Mouse (Mus musculus) hindbrain, embryonic 11.5 days (tissue): Measurements from ENCODE around the gene Hist1h3b. TPM values are rescaled to one million over a fixed set of nuclear protein-coding genes. Genes with fewer than 3 reads are reported as not detected.
"Not testable (repeated sequence)": the region's sequence is repeated elsewhere in the genome, so short reads cannot be mapped to it uniquely, and the experiment has no call there.

Experiments used
- ATAC-seq: fragments of 200-750 bp; cut with Nextera tagmentation; 2 replicates; pipeline ENCODE4 v1.8.0; 2017; ENCODE audit warnings: mild to moderate bottlenecking, moderate TSS enrichment, moderate library complexity; ENCODE audit not compliant: low FRiP score
- DNase-seq: peaks from one replicate; pipeline ENCODE4 v3.0.0-alpha.2; 2015; ENCODE audit warnings: low spot score
- H3K27ac ChIP-seq: fragments of 300-500 bp; sonication (generic); 2 replicates; pipeline ENCODE4 v1.5.1; 2014; ENCODE audit warnings: mild to moderate bottlenecking, low read depth, low read length
- H3K27me3 ChIP-seq: fragments of 300-500 bp; sonication (generic); 2 replicates; pipeline ENCODE4 v1.6.1; 2014; ENCODE audit warnings: mild to moderate bottlenecking, low read length, moderate library complexity, mixed read lengths; ENCODE audit not compliant: control insufficient read depth, insufficient read depth
- H3K36me3 ChIP-seq: fragments of 300-500 bp; sonication (generic); 2 replicates; pipeline ENCODE4 v1.6.1; 2014; ENCODE audit warnings: mild to moderate bottlenecking, low read length, moderate library complexity, mixed read lengths; ENCODE audit not compliant: control insufficient read depth, insufficient read depth
- H3K4me1 ChIP-seq: fragments of 300-500 bp; sonication (generic); replicated peaks from 2 replicates; pipeline ENCODE4 v1.6.1; 2014; ENCODE audit warnings: low read length, mixed read lengths; ENCODE audit not compliant: control insufficient read depth, insufficient read depth
- H3K4me2 ChIP-seq: fragments of 300-500 bp; sonication (generic); replicated peaks from 2 replicates; pipeline ENCODE4 v1.6.1; 2014; ENCODE audit warnings: mild to moderate bottlenecking, low read depth, low read length
- H3K4me3 ChIP-seq: fragments of 300-500 bp; sonication (generic); 2 replicates; pipeline ENCODE4 v1.5.1; 2014; ENCODE audit warnings: low read depth, low read length
- H3K9ac ChIP-seq: fragments of 300-500 bp; sonication (generic); 2 replicates; pipeline ENCODE4 v1.6.1; 2014; ENCODE audit warnings: low read depth, low read length
- H3K9me3 ChIP-seq: fragments of 300-500 bp; sonication (generic); 2 replicates; pipeline ENCODE4 v1.6.1; 2016; ENCODE audit warnings: low read length; ENCODE audit not compliant: control insufficient read depth
- WGBS: fragments of 180-500 bp; shearing (Covaris S2); extraction: QIAGEN DNeasy Blood & Tissue Kit; methylation state at CpG from one replicate; pipeline ENCODE4 v1.1.7; 2014; 5-methylcytosine and 5-hydroxymethylcytosine counted together
- polyA plus RNA-seq: library from polyadenylated mRNA; unstranded; fragments of >200 nt; fragmentation: Nextera tagmentation; extraction: Ambion mirVana; gene quantifications from 2 replicates; pipeline ENCODE4 v1.2.1, GENCODE M21; 2014

Hist1h3b gene
- polyA plus RNA-seq, 1 experiment from 2014 or later = 10.7 TPM

GRCm38 (mm10) chr13:23740910-23741309, 11.2 kb upstream of the Hist1h3b start:
- Histone ChIP-seq H3K36me3 (no peaks in the 10 kb centered on the region), H3K4me1 (0 out of 2 replicates have a peak, but pooled peaks cover 3% of the 10 kb centered on the region), H3K27ac (0 out of 2 replicates have a peak overlapping the region, but pooled peaks have one; percentile 20), H3K4me3 (no peak overlapping the region), H3K9ac (peak overlapping the region; percentile 27; the same call in 1 of the 2 replicates), H3K27me3 (no peaks in the 10 kb centered on the region), H3K4me2 (peak overlapping the region; percentile 96; the same call in 1 of the 2 replicates), H3K9me3 (no peaks in the 10 kb centered on the region)
- no peak for ATAC-seq
- 47% methylated on average over 5 of the region's 5 CpGs for WGBS
- DNase-seq = no peak

GRCm38 (mm10) chr13:23742007-23742406, 10.1 kb upstream of the Hist1h3b start:
- Histone ChIP-seq H3K9ac (no peak overlapping the region), H3K36me3 (no peaks in the 10 kb centered on the region), H3K27ac (no peak overlapping the region), H3K9me3 (no peaks in the 10 kb centered on the region), H3K4me1 (0 out of 2 replicates have a peak, but pooled peaks cover 3% of the 10 kb centered on the region), H3K4me2 (no peak overlapping the region; the same call in 1 of the 2 replicates), H3K4me3 (no peak overlapping the region), H3K27me3 (no peaks in the 10 kb centered on the region)
- ATAC-seq = no peak
- no peak for DNase-seq

GRCm38 (mm10) chr13:23743215-23743614, 8.9 kb upstream of the Hist1h3b start:
- Histone ChIP-seq H3K4me2 (no peak overlapping the region), H3K9me3 (no peaks in the 10 kb centered on the region), H3K27ac (no peak overlapping the region), H3K4me1 (peaks cover 7% of the 10 kb centered on the region; the same call in 1 of the 2 replicates), H3K4me3 (no peak overlapping the region), H3K27me3 (no peaks in the 10 kb centered on the region), H3K9ac (no peak overlapping the region), H3K36me3 (no peaks in the 10 kb centered on the region)
- WGBS = 79% methylated on average over 5 of the region's 5 CpGs
- DNase-seq = no peak
- no peak for ATAC-seq

DNA sequence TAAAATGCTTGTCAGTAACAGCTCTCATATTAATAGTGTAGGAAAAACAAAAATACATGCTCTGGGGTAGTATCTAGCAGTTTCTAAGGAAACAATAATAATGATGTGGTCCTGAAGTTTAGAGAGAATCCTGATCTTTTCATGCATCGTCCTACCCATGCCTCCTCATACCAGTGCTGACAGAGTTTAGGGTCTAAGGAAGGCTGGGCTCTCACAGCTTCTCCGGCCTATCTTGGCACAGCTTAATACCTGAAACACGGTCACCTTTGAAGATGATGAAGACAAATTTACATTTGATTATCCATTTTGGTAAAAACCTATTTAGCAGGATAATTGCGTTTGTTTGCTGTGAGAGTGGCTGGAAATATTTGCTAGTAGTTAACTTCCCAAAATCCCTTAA, 8.1 kb upstream of the Hist1h3b start:
- Histone ChIP-seq H3K4me2 (peak overlapping the region; percentile 39), H3K27ac (peak overlapping the region; percentile 66), H3K9me3 (no peaks in the 10 kb centered on the region), H3K27me3 (no peaks in the 10 kb centered on the region), H3K4me1 (peaks cover 7% of the 10 kb centered on the region; the same call in 1 of the 2 replicates), H3K4me3 (peak overlapping the region; percentile 30; the same call in 1 of the 2 replicates), H3K9ac (peak overlapping the region; percentile 19; the same call in 1 of the 2 replicates), H3K36me3 (no peaks in the 10 kb centered on the region)
- 50% methylated on average over 4 of the region's 4 CpGs for WGBS
- peak; percentile 34 for DNase-seq
- ATAC-seq = no peak

GRCm38 (mm10) chr13:23744421-23745380, 7.4 kb upstream of the Hist1h3b start:
- Histone ChIP-seq H3K36me3 (no peaks in the 10 kb centered on the region), H3K9ac (peak overlapping the region; percentile 32; the same call in 1 of the 2 replicates), H3K4me3 (peak overlapping the region; percentile 30), H3K4me1 (peaks cover 7% of the 10 kb centered on the region; the same call in 1 of the 2 replicates), H3K27me3 (no peaks in the 10 kb centered on the region), H3K4me2 (peak overlapping the region; percentile 39), H3K9me3 (no peaks in the 10 kb centered on the region), H3K27ac (peak overlapping the region; percentile 66)
- DNase-seq (peak; percentile 43), ATAC-seq (no peak)
- 2% methylated on average over 13 of the region's 36 CpGs for WGBS

GRCm38 (mm10) chr13:23745381-23746161, 6.5 kb upstream of the Hist1h3b start, which contains the start of gene Hist1h3c:
Hist1h3c (minus strand) TSS chr13:23745602.
- 1% methylated on average over 28 of the region's 28 CpGs for WGBS
- H3K27me3 ChIP-seq = no peaks in the 10 kb centered on the region
- H3K4me2 ChIP-seq = peak within 1 kb of the TSS; percentile 59

GRCm38 (mm10) chr13:23746201-23747080, 5.6 kb upstream of the Hist1h3b start, which contains the start of gene Hist1h2bb:
Hist1h2bb (plus strand) TSS chr13:23746734.
- H3K4me1 ChIP-seq, H3K9me3 ChIP-seq, H3K27me3 ChIP-seq, H3K36me3 ChIP-seq: not testable (repeated sequence)
- Histone ChIP-seq H3K4me2 (peak within 1 kb of the TSS; percentile 59), H3K4me3 (peak within 1 kb of the TSS; percentile 31), H3K27ac (peak within 1 kb of the TSS; percentile 93), H3K9ac (peak within 1 kb of the TSS; percentile 54)
- peak; percentile 76 for DNase-seq
- WGBS = 1% methylated on average over 36 of the region's 58 CpGs
- peak; percentile 92 for ATAC-seq

More at GRCm38 (mm10) chr13:23745381-23746161, 6.5 kb upstream of the Hist1h3b start, which contains the start of gene Hist1h3c:
- peak within 1 kb of the TSS; percentile 40 for H3K9ac ChIP-seq
- ATAC-seq (peak; percentile 74), DNase-seq (peak; percentile 87)
- H3K4me1 ChIP-seq = peaks cover 4% of the 10 kb centered on the region; the same call in 1 of the 2 replicates
- peak within 1 kb of the TSS; percentile 31 for H3K4me3 ChIP-seq
- H3K36me3 ChIP-seq = no peaks in the 10 kb centered on the region
- H3K27ac ChIP-seq = peak within 1 kb of the TSS; percentile 93
- H3K9me3 ChIP-seq = no peaks in the 10 kb centered on the region
